Mouse (Mus musculus): ENCODE measurements around the gene Slc7a15.

Slc7a15 gene

GRCm38 (mm10) chr12:8504131-8504530, 94.7 kb downstream of the Slc7a15 start:
- peak; percentile 83 for DNase-seq

GRCm38 (mm10) chr12:8502546-8502945, 96.3 kb downstream of the Slc7a15 start:
- DNase-seq, result peak; percentile 91

GRCm38 (mm10) chr12:8501571-8502305, 97.1 kb downstream of the Slc7a15 start:
- DNase-seq, result peak; percentile 94

GRCm38 (mm10) chr12:8500597-8501570, 98.0 kb downstream of the Slc7a15 start:
- peak; percentile 94 for DNase-seq

GRCm38 (mm10) chr12:8499871-8500596, 98.8 kb downstream of the Slc7a15 start, which contains the start of gene Rhob:
Rhob (minus strand) TSS chr12:8500009.
- DNase-seq, result peak; percentile 100

GRCm38 (mm10) chr12:8499001-8499870, 99.6 kb downstream of the Slc7a15 start:
- DNase-seq, result no peak

GRCm38 (mm10) chr12:8498591-8499000, 100.3 kb downstream of the Slc7a15 start:
- DNase-seq, result peak; percentile 97

- DNase-seq, result peak; percentile 96
Observed at GRCm38 (mm10) chr12:8498148-8498571, 100.7 kb downstream of the Slc7a15 start.

GRCm38 (mm10) chr12:8497314-8497706, 101.6 kb downstream of the Slc7a15 start:
- DNase-seq, result peak; percentile 78

GRCm38 (mm10) chr12:8496679-8497313, 102.1 kb downstream of the Slc7a15 start:
- DNase-seq, result peak; percentile 67

- peak; percentile 98 for DNase-seq
Observed at GRCm38 (mm10) chr12:8495881-8496678, 102.8 kb downstream of the Slc7a15 start.

- DNase-seq, result peak; percentile 92
Observed at GRCm38 (mm10) chr12:8494675-8495074, 104.2 kb downstream of the Slc7a15 start.

- DNase-seq, result peak; percentile 70
Observed at GRCm38 (mm10) chr12:8493386-8493785, 105.5 kb downstream of the Slc7a15 start.

GRCm38 (mm10) chr12:8489098-8489497, 109.8 kb downstream of the Slc7a15 start:
- DNase-seq, result no peak

- no peak for DNase-seq
Observed at GRCm38 (mm10) chr12:8488652-8488980, 110.2 kb downstream of the Slc7a15 start.

- DNase-seq, result peak; percentile 93
Observed at GRCm38 (mm10) chr12:8487959-8488651, 110.8 kb downstream of the Slc7a15 start.

- DNase-seq, result no peak
Observed at GRCm38 (mm10) chr12:8487281-8487680, 111.6 kb downstream of the Slc7a15 start.

- DNase-seq, result no peak
Observed at GRCm38 (mm10) chr12:8485247-8485646, 113.6 kb downstream of the Slc7a15 start.

GRCm38 (mm10) chr12:8482169-8482568, 116.7 kb downstream of the Slc7a15 start:
- no peak for DNase-seq
